Mouse (Mus musculus) liver, embryonic 13.5 days (tissue): ENCODE measurements at regions not wholly inside any gene's neighbourhood (a gene's known extent, or its start where the extent isn't known, plus 50 kb on each side); places are given as distances from the start of the nearest gene placed in this dataset.

Experiments
- ATAC-seq: fragments of 200-750 bp; cut with Nextera tagmentation; 2 replicates; pipeline ENCODE4 v1.8.0; 2017; ENCODE audit warnings: low read depth, mild to moderate bottlenecking, moderate number of reproducible peaks, moderate library complexity
- DNase-seq: peaks from one replicate; pipeline ENCODE4 v3.0.0; 2022
- H3K27ac ChIP-seq: fragments of 300-500 bp; sonication (generic); 2 replicates; pipeline ENCODE4 v1.5.1; 2015; ENCODE audit warnings: moderate library complexity, mild to moderate bottlenecking, inconsistent platforms
- H3K27me3 ChIP-seq: fragments of 300-500 bp; sonication (generic); 2 replicates; pipeline ENCODE4 v1.6.1; 2015; ENCODE audit warnings: mild to moderate bottlenecking, inconsistent platforms
- H3K36me3 ChIP-seq: fragments of 300-500 bp; sonication (generic); 2 replicates; pipeline ENCODE4 v1.6.1; 2015; ENCODE audit warnings: mild to moderate bottlenecking, inconsistent platforms
- H3K4me1 ChIP-seq: fragments of 300-500 bp; sonication (generic); replicated peaks from 2 replicates; pipeline ENCODE4 v1.6.1; 2015; ENCODE audit warnings: inconsistent platforms
- H3K4me2 ChIP-seq: fragments of 300-500 bp; sonication (generic); 2 replicates; pipeline ENCODE4 v1.6.1; 2015; ENCODE audit warnings: inconsistent platforms, mild to moderate bottlenecking, moderate library complexity
- H3K4me3 ChIP-seq: fragments of 300-500 bp; sonication (generic); replicated peaks from 2 replicates; pipeline ENCODE4 v1.5.1; 2015; ENCODE audit warnings: mild to moderate bottlenecking, inconsistent platforms
- H3K9ac ChIP-seq: fragments of 300-500 bp; sonication (generic); 2 replicates; pipeline ENCODE4 v1.6.1; 2015; ENCODE audit warnings: mild to moderate bottlenecking, inconsistent platforms
- H3K9me3 ChIP-seq: fragments of 300-500 bp; sonication (generic); replicated peaks from 2 replicates; pipeline ENCODE4 v1.6.1; 2016; ENCODE audit warnings: inconsistent platforms
- WGBS: fragments of 180-500 bp; shearing (Covaris S2); methylation state at CpG from one replicate; pipeline ENCODE4 v1.1.7; 2015; ENCODE audit not compliant: insufficient replicate concordance; 5-methylcytosine and 5-hydroxymethylcytosine counted together

DNA sequence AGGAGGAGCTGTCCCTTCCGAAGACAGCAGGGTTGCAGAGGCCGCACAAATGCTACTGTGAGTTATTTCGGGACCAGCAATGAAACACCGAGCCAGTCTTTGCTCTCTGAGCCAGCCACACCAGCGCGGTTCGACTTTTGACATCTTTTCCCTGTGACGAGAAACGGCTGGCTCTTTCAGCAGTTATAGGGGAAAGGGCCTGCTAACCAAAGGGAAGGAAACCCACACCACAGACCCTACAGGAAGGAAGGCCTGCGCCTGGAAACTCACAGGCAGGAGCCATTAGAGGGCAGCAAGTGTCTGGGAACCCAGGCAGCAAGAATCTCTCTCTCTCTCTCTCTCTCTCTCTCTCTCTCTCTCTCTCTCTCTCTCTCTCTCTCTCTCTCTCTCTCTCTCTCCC lies 137.6 kb downstream of the Ly86 start:
- H3K36me3 ChIP-seq: no peaks in the 10 kb centered on the region
- H3K9me3 ChIP-seq: no peaks in the 10 kb centered on the region
- H3K27me3 ChIP-seq: no peaks in the 10 kb centered on the region
- ATAC-seq (0 out of 2 replicates have a peak, but pooled peaks have one; percentile 41), DNase-seq (peak; percentile 21)
- no peak overlapping the region for H3K9ac ChIP-seq
- no peak overlapping the region for H3K4me3 ChIP-seq
- H3K27ac ChIP-seq: peak overlapping the region; percentile 78; the same call in 1 of the 2 replicates
- peaks cover 13% of the 10 kb centered on the region for H3K4me1 ChIP-seq
- WGBS: 7% methylated on average over 10 of the region's 10 CpGs
- H3K4me2 ChIP-seq: 0 out of 2 replicates have a peak overlapping the region, but pooled peaks have one; percentile 48

DNA sequence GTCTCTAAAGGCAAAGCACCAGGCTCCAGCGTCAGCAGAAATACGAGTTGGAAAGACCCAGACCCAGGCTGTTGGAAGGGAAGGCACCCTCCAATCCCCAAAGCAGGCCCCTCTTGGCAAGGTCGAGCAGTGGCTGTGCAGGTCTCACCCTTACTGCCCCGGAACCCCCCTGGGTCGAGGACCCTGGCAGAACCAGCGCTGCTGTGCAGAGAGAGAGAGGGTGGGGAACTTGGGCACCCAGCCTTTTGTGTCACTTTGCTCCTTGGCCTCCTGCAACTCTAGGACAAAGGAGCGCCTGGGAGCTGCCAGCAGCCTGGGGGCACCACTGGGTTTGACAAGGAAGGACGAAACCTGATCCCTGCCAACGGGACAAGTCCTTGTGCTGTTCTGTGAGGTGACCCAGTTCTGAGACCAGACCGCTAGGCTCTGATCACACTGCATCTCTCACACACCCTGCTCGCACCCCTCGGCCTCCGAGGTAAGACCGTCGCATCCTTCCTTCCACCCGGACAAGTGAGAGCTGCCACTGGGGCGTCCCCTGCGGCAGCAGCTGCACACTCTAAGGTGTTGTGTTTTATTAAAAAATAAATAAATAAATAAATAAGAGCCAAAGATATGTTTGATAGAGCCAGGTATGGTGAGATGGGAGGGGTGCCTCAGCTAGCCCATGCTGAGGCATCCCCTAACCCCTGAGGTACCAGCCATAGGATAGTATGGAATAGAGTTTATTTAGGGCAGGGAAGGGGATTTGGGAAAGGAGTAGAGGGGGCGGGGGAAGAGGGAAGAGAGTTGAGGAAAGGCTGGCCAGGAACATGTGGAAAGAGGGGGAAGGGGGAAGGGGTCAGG lies 138.2 kb downstream of the Ly86 start:
- H3K9ac ChIP-seq: peak overlapping the region; percentile 26; the same call in 1 of the 2 replicates

DNA sequence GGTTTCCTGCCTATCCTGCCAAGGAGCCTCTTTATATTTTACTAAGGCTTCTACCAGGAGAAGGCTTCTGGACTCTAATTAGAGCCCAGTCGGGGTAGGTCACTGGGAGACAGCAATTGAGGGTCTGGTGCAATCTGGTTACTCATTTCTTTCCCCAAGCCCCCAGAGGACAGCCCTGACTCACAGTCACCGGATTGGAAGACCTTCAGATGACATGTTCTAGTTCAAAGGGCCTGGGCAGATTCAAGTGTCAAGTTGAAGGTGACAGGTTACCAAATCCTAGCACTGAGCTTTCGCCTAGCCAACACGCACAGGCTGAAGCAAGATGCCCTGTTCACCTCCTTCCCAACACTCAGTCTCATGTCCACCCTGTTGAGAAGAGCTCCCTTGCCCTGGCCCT lies 139.6 kb downstream of the Ly86 start:
- Histone ChIP-seq H3K27me3 (no peaks in the 10 kb centered on the region), H3K4me1 (0 out of 2 replicates have a peak, but pooled peaks cover 5% of the 10 kb centered on the region), H3K9ac (no peak overlapping the region), H3K4me2 (no peak overlapping the region), H3K9me3 (no peaks in the 10 kb centered on the region), H3K27ac (no peak overlapping the region), H3K4me3 (no peak overlapping the region), H3K36me3 (no peaks in the 10 kb centered on the region)
- 50% methylated on average over 4 of the region's 4 CpGs for WGBS
- ATAC-seq: no peak
- no peak for DNase-seq

More for the DNA sequence above, 138.2 kb downstream of the Ly86 start:
- ATAC-seq (no peak), DNase-seq (no peak)
- H3K36me3 ChIP-seq: no peaks in the 10 kb centered on the region
- 21% methylated on average over 19 of the region's 19 CpGs for WGBS
- peak overlapping the region; percentile 48 for H3K4me2 ChIP-seq
- peaks cover 7% of the 10 kb centered on the region; the same call in 1 of the 2 replicates for H3K4me1 ChIP-seq
- no peaks in the 10 kb centered on the region for H3K9me3 ChIP-seq
- H3K27ac ChIP-seq: peak overlapping the region; percentile 78
- no peaks in the 10 kb centered on the region for H3K27me3 ChIP-seq
- 0 out of 2 replicates have a peak overlapping the region, but pooled peaks have one; percentile 10 for H3K4me3 ChIP-seq

DNA sequence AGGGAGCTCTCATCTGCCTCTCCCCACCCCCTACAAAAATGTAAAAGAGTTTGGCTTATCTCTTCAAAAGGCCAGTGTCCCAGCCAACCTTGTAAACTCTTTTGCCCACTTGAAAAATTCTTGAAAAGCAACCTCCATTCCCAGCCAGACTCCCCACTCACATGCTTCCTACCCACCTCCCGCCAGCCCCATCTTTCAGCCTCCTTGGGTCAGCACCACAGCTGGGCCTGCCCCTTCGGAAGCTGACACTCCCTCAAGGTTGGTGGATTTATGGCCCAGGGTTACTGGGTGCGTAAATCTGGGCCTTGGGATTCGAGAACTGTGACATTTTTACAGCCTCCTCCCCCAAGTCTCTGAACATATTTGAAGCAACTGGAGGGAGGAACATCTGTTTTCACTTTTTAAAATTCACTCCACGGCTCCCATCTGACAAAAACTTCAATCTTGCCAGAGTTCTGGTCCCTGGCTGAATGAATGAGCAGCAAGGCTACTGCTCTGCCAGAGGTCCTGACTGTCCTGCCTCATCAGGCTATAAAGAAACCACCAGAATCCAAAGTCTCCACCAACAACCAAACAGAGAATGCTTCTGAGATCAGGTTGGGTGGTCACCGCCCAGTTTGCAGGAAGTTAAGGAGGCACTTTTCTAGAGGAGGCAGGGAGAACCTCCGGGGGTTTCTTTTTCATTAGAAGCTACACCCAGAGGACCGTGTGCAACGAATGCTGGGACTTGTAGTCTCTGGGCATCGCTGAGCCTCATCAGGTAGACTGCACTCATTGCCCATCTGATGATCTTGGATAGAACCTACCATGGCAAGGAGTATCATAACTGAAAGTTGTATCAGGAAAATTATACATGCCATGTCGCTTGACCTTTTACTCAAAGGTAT lies 147.3 kb downstream of the Ly86 start:
- Histone ChIP-seq H3K4me2 (no peak overlapping the region), H3K36me3 (no peaks in the 10 kb centered on the region), H3K27me3 (no peaks in the 10 kb centered on the region), H3K4me1 (no peaks in the 10 kb centered on the region), H3K27ac (no peak overlapping the region), H3K9ac (no peak overlapping the region), H3K4me3 (no peak overlapping the region), H3K9me3 (no peaks in the 10 kb centered on the region)
- ATAC-seq (no peak), DNase-seq (no peak)
- 61% methylated on average over 11 of the region's 11 CpGs for WGBS

DNA sequence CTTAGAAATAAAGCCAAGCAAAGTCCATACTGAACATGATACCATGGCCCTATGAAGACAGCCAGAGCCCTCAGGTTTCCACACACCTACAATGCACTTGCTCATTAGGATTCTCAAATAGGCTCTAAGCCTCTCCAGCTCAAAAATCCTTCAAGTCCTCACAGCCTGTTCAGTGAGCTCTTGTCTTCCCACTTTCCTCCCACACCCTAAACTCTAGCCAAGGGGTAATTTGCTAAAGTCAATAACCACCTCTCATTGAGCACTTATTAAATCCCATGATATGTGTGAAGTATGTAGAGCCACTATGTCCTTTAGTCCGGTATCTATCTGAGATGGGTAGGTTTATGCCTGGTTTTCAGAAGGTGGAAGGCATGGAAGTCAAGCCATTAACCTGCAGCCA lies 148.3 kb downstream of the Ly86 start:
- Histone ChIP-seq H3K9ac (no peak overlapping the region), H3K4me3 (no peak overlapping the region), H3K4me2 (no peak overlapping the region), H3K27me3 (no peaks in the 10 kb centered on the region), H3K27ac (no peak overlapping the region), H3K36me3 (no peaks in the 10 kb centered on the region), H3K4me1 (no peaks in the 10 kb centered on the region), H3K9me3 (no peaks in the 10 kb centered on the region)
- no peak for ATAC-seq
- WGBS: 79% methylated on average over 1 of the region's 1 CpGs
- DNase-seq: no peak

DNA sequence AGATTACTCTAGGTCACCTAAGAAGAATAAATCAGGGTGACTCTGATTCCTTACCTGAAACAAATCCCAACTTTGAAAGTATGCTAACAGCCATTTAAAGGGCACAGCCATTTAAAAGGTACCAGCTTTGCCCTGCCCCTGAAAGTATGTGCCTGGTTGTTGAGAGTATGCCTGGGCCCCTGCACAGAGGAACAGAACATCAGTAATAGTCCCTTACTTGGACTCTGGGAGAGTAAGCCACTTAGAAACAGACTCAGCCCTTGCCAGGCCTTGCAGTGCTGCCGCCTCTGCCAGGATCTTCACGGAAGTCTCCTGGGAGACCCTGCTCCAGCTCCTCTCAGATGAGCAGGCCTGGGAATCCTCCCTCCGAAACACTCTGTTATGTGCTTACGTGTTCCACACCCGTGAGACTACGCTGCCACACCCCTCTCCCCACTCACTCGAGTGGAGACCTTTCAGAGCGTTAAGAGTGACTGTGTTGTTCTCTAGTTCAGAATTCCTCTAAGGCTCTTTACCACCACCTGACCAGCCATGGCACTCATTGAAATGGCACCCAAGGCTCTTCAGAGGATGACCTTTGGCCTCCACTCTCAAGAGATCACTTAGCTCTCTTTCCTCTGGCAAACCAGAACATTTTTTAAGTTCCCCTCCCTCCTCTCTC lies 150.4 kb downstream of the Ly86 start:
- WGBS: 72% methylated on average over 8 of the region's 8 CpGs
- Histone ChIP-seq H3K9ac (no peak overlapping the region), H3K4me1 (no peaks in the 10 kb centered on the region), H3K4me2 (no peak overlapping the region), H3K27ac (no peak overlapping the region), H3K4me3 (no peak overlapping the region), H3K9me3 (no peaks in the 10 kb centered on the region), H3K36me3 (no peaks in the 10 kb centered on the region), H3K27me3 (no peaks in the 10 kb centered on the region)
- no peak for ATAC-seq
- no peak for DNase-seq

DNA sequence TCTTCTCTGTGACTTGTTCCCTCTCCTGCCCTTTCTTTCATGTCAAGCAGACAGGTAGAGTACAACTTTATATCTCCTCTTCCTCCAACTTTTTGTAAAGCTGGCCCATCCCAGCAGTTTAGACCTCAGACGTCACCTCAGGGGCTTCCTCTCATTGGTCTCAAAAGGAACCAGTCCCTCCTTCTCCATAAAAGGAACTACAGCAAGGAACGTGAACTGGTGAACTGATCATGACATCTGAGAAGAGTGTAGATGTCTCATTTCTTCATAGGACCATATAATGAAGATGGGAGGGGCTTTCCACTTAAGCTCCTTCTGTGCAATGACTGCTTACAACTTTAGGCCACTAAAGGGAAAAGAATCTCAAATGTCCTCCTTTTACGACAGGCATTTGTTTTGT lies 153.0 kb downstream of the Ly86 start:
- Histone ChIP-seq H3K27ac (no peak overlapping the region), H3K27me3 (no peaks in the 10 kb centered on the region), H3K9ac (no peak overlapping the region), H3K4me1 (no peaks in the 10 kb centered on the region), H3K4me3 (no peak overlapping the region), H3K36me3 (no peaks in the 10 kb centered on the region), H3K4me2 (no peak overlapping the region), H3K9me3 (no peaks in the 10 kb centered on the region)
- 39% methylated on average over 3 of the region's 3 CpGs for WGBS
- ATAC-seq (no peak), DNase-seq (no peak)

DNA sequence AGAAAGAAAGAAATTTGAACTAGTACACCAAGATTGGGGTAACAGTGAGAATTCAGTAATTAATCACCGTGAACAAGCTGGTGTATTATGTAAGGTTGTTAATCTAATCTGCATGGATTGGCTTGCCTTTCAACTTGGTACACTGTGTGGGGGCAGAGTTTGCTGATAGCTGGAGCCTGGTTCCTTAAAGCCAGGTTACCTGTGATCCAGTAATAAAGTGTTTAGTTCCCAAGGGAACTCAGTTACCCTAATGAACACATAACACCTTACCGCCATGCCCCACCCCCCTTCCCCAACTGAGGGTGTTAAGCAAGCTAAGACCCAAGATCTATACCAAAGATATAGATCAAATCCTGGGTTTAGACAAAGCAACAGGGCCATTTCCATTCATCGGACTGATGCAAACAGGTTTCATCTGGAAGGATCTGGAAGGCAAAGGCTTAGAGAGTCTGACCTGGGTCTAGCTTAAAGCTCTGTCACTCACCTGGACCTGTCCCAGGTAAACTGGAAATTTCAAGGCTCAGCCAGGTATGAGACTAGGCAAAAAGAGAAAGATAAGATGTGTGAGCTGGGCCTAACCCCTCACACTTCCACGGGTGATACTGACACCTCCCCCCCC lies 155.8 kb downstream of the Ly86 start:
- Histone ChIP-seq H3K27me3 (no peaks in the 10 kb centered on the region), H3K9me3 (no peaks in the 10 kb centered on the region), H3K27ac (no peak overlapping the region), H3K4me3 (no peak overlapping the region), H3K36me3 (no peaks in the 10 kb centered on the region), H3K4me2 (no peak overlapping the region), H3K4me1 (peaks cover 11% of the 10 kb centered on the region; the same call in 1 of the 2 replicates), H3K9ac (no peak overlapping the region)
- 43% methylated on average over 4 of the region's 4 CpGs for WGBS
- no peak for ATAC-seq
- DNase-seq: no peak

DNA sequence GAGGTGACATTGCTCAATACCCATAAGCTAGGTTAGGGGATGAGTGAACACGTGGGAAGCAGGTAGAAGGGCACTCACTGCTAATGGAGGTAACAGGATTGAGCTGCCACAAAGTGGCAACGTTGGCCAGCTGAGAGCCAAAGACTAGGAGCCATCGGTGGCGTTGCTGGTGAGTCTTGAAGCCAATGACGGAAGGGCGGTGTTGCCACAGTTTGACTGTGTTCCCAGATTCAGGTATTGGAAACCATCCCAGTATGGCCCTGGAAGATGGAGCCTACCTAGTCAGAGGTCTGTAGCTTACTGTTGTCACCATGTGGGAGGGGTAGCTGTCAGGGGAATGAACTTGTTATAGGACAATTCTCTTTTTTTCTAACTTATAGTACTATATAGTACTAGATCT lies 158.4 kb downstream of the Ly86 start:
- no peak for ATAC-seq
- WGBS: 84% methylated on average over 6 of the region's 6 CpGs
- Histone ChIP-seq H3K4me2 (no peak overlapping the region), H3K9me3 (no peaks in the 10 kb centered on the region), H3K9ac (no peak overlapping the region), H3K27ac (no peak overlapping the region), H3K36me3 (no peaks in the 10 kb centered on the region), H3K4me3 (no peak overlapping the region), H3K4me1 (peaks cover 27% of the 10 kb centered on the region), H3K27me3 (no peaks in the 10 kb centered on the region)
- no peak for DNase-seq

DNA sequence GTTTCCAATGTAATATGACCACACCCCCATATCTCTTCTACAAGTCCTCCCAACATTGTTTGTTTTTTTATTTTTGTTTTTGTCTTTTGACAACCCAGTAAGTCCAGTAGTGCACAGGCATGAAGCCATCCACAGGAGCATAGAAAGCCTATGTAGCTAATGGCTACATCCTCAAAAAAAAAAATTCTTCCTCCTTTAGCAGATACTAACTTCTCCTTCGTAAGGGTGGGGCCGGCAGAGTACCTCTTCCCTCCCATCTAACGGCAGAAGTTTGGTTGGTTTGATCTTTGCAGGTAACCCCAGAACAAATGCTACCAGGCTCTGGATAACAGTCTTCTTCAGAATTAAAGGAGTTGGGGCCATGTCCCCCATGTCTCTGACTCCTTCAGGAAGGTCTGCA lies 158.9 kb downstream of the Ly86 start:
- Histone ChIP-seq H3K9me3 (no peaks in the 10 kb centered on the region), H3K4me3 (no peak overlapping the region), H3K4me2 (no peak overlapping the region), H3K27me3 (no peaks in the 10 kb centered on the region), H3K27ac (no peak overlapping the region), H3K36me3 (no peaks in the 10 kb centered on the region), H3K9ac (no peak overlapping the region), H3K4me1 (peaks cover 31% of the 10 kb centered on the region)
- ATAC-seq (no peak), DNase-seq (no peak)
- 40% methylated on average over 3 of the region's 3 CpGs for WGBS

DNA sequence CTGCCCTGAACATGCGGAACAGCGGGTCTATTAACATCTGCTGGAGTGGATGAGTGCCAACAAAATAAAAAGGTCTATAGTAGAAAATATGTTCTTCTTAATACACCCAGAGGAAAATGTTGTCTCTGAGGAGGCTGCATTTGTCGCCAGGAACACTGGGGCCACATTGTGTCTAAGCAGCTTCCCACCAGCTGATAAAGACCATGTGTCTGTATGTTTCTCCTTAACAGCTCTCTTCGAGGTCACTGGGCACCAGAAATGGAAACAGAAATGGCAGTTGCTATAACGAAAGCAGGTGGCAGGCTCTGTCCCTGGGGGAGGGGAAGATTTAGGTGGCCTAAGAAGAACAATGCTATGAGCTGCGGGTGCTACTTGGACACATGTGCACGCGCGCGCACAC lies 159.4 kb downstream of the Ly86 start:
- Histone ChIP-seq H3K27me3 (no peaks in the 10 kb centered on the region), H3K27ac (no peak overlapping the region), H3K4me2 (no peak overlapping the region), H3K4me3 (no peak overlapping the region), H3K4me1 (peaks cover 36% of the 10 kb centered on the region), H3K36me3 (no peaks in the 10 kb centered on the region), H3K9ac (no peak overlapping the region), H3K9me3 (no peaks in the 10 kb centered on the region)
- ATAC-seq (no peak), DNase-seq (no peak)
- WGBS: 61% methylated on average over 10 of the region's 10 CpGs
